Mouse (Mus musculus) myocyte (in vitro differentiated cells): ENCODE data around the gene Olfr366. TPM values are rescaled to one million over a fixed set of nuclear protein-coding genes. Genes with fewer than 3 reads are reported as not detected.
"Not testable (repeated sequence)": the region's sequence is repeated elsewhere in the genome, so short reads cannot be mapped to it uniquely, and the experiment has no call there.

Experiments used
- H3K27me3 ChIP-seq: one replicate; pipeline ENCODE4 v1.6.1; 2011; ENCODE audit not compliant: control insufficient read depth, insufficient read depth, insufficient read length
- H3K36me3 ChIP-seq: one replicate; pipeline ENCODE4 v1.6.1; 2011; ENCODE audit not compliant: control insufficient read depth, insufficient read depth
- H3K4me2 ChIP-seq: one replicate; pipeline ENCODE4 v1.6.1; 2011; ENCODE audit warnings: low read depth, control low read depth
- H3K4me3 ChIP-seq: one replicate; pipeline ENCODE4 v1.5.1; 2011; ENCODE audit warnings: mild to moderate bottlenecking, control low read depth, moderate library complexity
- H3K79me2 ChIP-seq: one replicate; pipeline ENCODE4 v1.6.1; 2011; ENCODE audit not compliant: control insufficient read depth, insufficient read depth
- H3ac ChIP-seq: one replicate; pipeline ENCODE4 v1.6.1; 2011; ENCODE audit not compliant: control insufficient read depth, insufficient read length
- CEBPB ChIP-seq: IDR thresholded peaks from 2 replicates; pipeline ENCODE4 v1.6.1; 2011; ENCODE audit warnings: mild to moderate bottlenecking, moderate library complexity; ENCODE audit not compliant: poor library complexity, insufficient read depth, severe bottlenecking
- E2F4 ChIP-seq: IDR thresholded peaks from one replicate; pipeline ENCODE4 v1.6.1; 2011; ENCODE audit warnings: mild to moderate bottlenecking, control low read depth, moderate library complexity; ENCODE audit not compliant: insufficient read depth
- MAX ChIP-seq: IDR thresholded peaks from one replicate; pipeline ENCODE4 v1.6.1; 2011; ENCODE audit warnings: low read depth, mild to moderate bottlenecking, control low read depth
- MYOD1 ChIP-seq, 3 experiments: IDR thresholded peaks; one replicate each; pipeline ENCODE4 v1.6.1; 2011; ENCODE audit warnings: control low read depth in 2 of 3, low read depth in 2 of 3, mild to moderate bottlenecking in 2 of 3, moderate library complexity in 1 of 3; ENCODE audit not compliant: insufficient read length in 2 of 3, control insufficient read depth in 1 of 3
- MYOG ChIP-seq, 3 experiments: IDR thresholded peaks; one replicate each; pipeline ENCODE4 v1.6.1; 2011; ENCODE audit warnings: control low read depth in 2 of 3, low read depth in 2 of 3, mild to moderate bottlenecking in 2 of 3; ENCODE audit not compliant: insufficient read length in 2 of 3, control insufficient read depth in 1 of 3, insufficient read depth in 1 of 3
- POLR2A ChIP-seq: IDR thresholded peaks from one replicate; pipeline ENCODE4 v1.6.1; 2011; ENCODE audit warnings: low read depth, mild to moderate bottlenecking, control low read depth, moderate library complexity; ENCODE audit not compliant: insufficient read length
- POLR2AphosphoS2 ChIP-seq: IDR thresholded peaks from one replicate; pipeline ENCODE4 v1.6.1; 2011; ENCODE audit warnings: low read depth, control low read depth; ENCODE audit not compliant: insufficient read length
- REST ChIP-seq: IDR thresholded peaks from one replicate; pipeline ENCODE4 v1.6.1; 2011; ENCODE audit warnings: mild to moderate bottlenecking, control low read depth, moderate library complexity; ENCODE audit not compliant: insufficient read depth, insufficient read length
- SRF ChIP-seq: IDR thresholded peaks from one replicate; pipeline ENCODE4 v1.6.1; 2011; ENCODE audit warnings: low read depth; ENCODE audit not compliant: control insufficient read depth, insufficient read length
- TCF12 ChIP-seq: IDR thresholded peaks from one replicate; pipeline ENCODE4 v1.6.1; 2011; ENCODE audit warnings: mild to moderate bottlenecking, control low read depth; ENCODE audit not compliant: poor library complexity, insufficient read depth, severe bottlenecking
- TCF3 ChIP-seq: IDR thresholded peaks from one replicate; pipeline ENCODE4 v1.6.1; 2011; ENCODE audit warnings: low read depth, control low read depth; ENCODE audit not compliant: insufficient read length
- USF1 ChIP-seq: IDR thresholded peaks from one replicate; pipeline ENCODE4 v1.6.1; 2011; ENCODE audit warnings: low read depth, mild to moderate bottlenecking, control low read depth, moderate library complexity
- polyA plus RNA-seq: library from polyadenylated mRNA; unstranded; fragments of >200 nt; fragmentation: generic; extraction: Trizol; gene quantifications from one replicate; pipeline ENCODE4 v1.2.1, GENCODE M21; 2012; ENCODE audit warnings: missing spikeins

The Olfr366 gene
- polyA plus RNA-seq, result not detected

GRCm38 (mm10) chr2:37211274-37211673, at the start of gene Olfr366:
Gene Olfr366 (plus strand): TSS chr2:37211574.
- Histone ChIP-seq H3K4me3 (no peak within 1 kb of the TSS), H3K79me2 (no peaks in the 10 kb centered on the region), H3K27me3 (no peaks in the 10 kb centered on the region), H3K4me2 (no peak within 1 kb of the TSS), H3ac (no peak within 1 kb of the TSS), H3K36me3 (no peaks in the 10 kb centered on the region)
- TF ChIP-seq REST (no peak), CEBPB (no peak), MAX (no peak), TCF12 (no peak), POLR2AphosphoS2 (no peak), MYOG (IDR thresholded peaks at IDR 0.05; ENCODE audit: control insufficient read depth in 1 of 3, insufficient read depth in 1 of 3, insufficient read length in 2 of 3, low read depth in 2 of 3) (no peak), E2F4 (no peak), TCF3 (no peak), POLR2A (no peak), MYOD1 (IDR thresholded peaks at IDR 0.05; ENCODE audit: control insufficient read depth in 1 of 3, insufficient read length in 2 of 3, low read depth in 2 of 3) (no peak), USF1 (no peak), SRF (no peak)

- H3K4me2 ChIP-seq, result no peak within 1 kb of the TSS
- TF ChIP-seq TCF12, result no peak
- no peak for TF ChIP-seq CEBPB
- TF ChIP-seq POLR2AphosphoS2, result no peak
- TF ChIP-seq MYOD1 (IDR thresholded peaks at IDR 0.05; ENCODE audit: control insufficient read depth in 1 of 3, insufficient read length in 2 of 3, low read depth in 2 of 3), result no peak
- no peak for TF ChIP-seq REST
- no peak for TF ChIP-seq E2F4
- TF ChIP-seq MAX, result no peak
- TF ChIP-seq TCF3, result no peak
- no peak for TF ChIP-seq POLR2A
- no peak for TF ChIP-seq USF1
- no peak for TF ChIP-seq MYOG (IDR thresholded peaks at IDR 0.05; ENCODE audit: control insufficient read depth in 1 of 3, insufficient read depth in 1 of 3, insufficient read length in 2 of 3, low read depth in 2 of 3)
- TF ChIP-seq SRF, result no peak
- H3K4me3 ChIP-seq, result no peak within 1 kb of the TSS
- no peaks in the 10 kb centered on the region for H3K27me3 ChIP-seq
- no peaks in the 10 kb centered on the region for H3K79me2 ChIP-seq
- H3K36me3 ChIP-seq, result no peaks in the 10 kb centered on the region
- no peak within 1 kb of the TSS for H3ac ChIP-seq
Measured at GRCm38 (mm10) chr2:37187898-37188297, 23.5 kb upstream of the Olfr366 start, which contains the start of gene Olfr365. Gene Olfr365 (plus strand): TSS chr2:37188198.

- not testable (repeated sequence) for H3ac ChIP-seq, H3K4me2 ChIP-seq, H3K36me3 ChIP-seq, H3K79me2 ChIP-seq, H3K4me3 ChIP-seq, H3K27me3 ChIP-seq
Measured at GRCm38 (mm10) chr2:37261781-37262180, 50.4 kb downstream of the Olfr366 start.

Other genes with a start within 250 kb of the Olfr366 start
- gene Olfr357, start 217.7 kb upstream of the Olfr366 start, polyA plus RNA-seq, result not detected
- not detected for gene Olfr358, start 202.2 kb upstream of the Olfr366 start, polyA plus RNA-seq
- gene Olfr360, start 145.8 kb upstream of the Olfr366 start, polyA plus RNA-seq, result not detected
- gene Olfr361, start 122.3 kb upstream of the Olfr366 start, polyA plus RNA-seq, result not detected
- gene Olfr362, start 93.7 kb upstream of the Olfr366 start, polyA plus RNA-seq, result not detected
- gene Olfr364-ps1, start 72.3 kb upstream of the Olfr366 start, polyA plus RNA-seq, result not detected
- gene Olfr365, start 23.4 kb upstream of the Olfr366 start, polyA plus RNA-seq, result not detected
- gene Olfr368, start 114.9 kb downstream of the Olfr366 start, polyA plus RNA-seq, result not detected
- 15.6 TPM for gene Pdcl, start 147.8 kb downstream of the Olfr366 start, polyA plus RNA-seq
- gene Rc3h2, start 211.3 kb downstream of the Olfr366 start, polyA plus RNA-seq, result 3.7 TPM
- gene Zbtb26, start 231.6 kb downstream of the Olfr366 start, polyA plus RNA-seq, result 0.97 TPM
- 1.8 TPM for gene Zbtb6, start 231.6 kb downstream of the Olfr366 start, polyA plus RNA-seq
- gene Rabgap1, start 231.7 kb downstream of the Olfr366 start, polyA plus RNA-seq, result 16.0 TPM